Mouse (Mus musculus) right cerebral cortex, postnatal 4 days (tissue): Measurements from ENCODE around the gene Itga4.

Experiments used
- DNase-seq: peaks from one replicate; pipeline ENCODE4 v3.0.0-alpha.2; 2022

The Itga4 gene

GRCm38 (mm10) chr2:79357835-79358234, 102.6 kb downstream of the Itga4 start:
- DNase-seq: no peak

DNA sequence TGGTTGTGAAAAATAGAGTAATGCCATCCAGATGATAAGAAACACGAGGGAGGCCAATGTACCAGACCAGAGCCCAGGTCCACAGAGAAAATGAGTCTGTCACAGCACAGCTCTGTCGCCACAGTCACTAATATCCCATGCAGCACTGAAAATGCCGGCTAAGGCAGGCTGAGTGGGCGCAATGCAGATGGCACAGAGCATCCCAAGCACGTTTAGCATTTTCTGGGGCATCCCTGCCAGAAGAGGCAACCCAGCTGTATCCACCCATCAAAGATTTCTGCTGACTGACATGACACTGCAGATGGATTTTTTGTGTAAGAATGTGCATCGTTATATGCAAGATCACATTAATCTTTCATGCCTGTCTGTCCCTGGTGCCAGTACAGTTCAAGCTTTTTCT, 106.8 kb downstream of the Itga4 start:
- DNase-seq: no peak

GRCm38 (mm10) chr2:79363920-79364319, 108.7 kb downstream of the Itga4 start:
- no peak for DNase-seq

GRCm38 (mm10) chr2:79367451-79368450, 112.5 kb downstream of the Itga4 start:
- no peak for DNase-seq

DNA sequence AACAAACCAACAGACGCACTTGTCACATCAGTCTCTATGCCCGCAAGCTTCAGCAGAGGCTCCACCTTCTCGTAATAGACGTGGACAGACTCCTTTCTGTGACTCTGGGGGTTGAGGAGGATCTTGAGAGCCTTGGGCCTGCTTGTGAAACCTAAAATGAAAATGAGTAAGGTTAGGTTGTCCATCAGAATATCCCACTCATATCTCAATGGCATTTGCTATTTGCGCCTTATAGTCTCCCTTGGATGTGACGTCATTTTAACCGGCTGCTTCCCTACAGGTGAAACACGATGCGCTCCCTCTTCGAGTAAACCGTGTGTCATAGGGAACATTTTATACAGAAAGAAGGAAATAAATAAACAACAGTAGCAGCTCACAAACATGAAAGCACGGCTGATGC, 113.4 kb downstream of the Itga4 start:
- no peak for DNase-seq

DNA sequence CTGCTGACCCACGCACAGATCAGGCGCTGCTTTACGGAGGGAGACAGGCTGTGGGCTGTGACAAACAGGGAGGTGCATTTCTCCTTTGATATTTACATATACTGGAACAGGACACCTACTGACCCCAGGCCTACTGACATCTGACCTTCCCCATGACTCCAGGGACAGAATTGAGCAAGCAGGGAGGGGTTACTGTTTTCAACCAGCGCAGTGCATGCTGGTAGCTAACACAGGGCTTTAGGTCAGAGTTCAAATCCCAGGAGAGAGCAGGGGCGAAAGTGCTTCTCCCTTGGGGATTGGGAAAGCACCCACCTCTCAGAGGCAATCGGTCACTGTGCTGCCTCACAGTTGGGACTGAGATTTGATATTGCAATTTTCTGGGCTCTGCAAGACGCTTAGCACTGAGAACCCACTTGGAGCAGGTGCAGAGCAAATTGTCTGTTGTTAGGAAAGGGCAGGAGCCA, 113.9 kb downstream of the Itga4 start:
- DNase-seq: no peak

DNA sequence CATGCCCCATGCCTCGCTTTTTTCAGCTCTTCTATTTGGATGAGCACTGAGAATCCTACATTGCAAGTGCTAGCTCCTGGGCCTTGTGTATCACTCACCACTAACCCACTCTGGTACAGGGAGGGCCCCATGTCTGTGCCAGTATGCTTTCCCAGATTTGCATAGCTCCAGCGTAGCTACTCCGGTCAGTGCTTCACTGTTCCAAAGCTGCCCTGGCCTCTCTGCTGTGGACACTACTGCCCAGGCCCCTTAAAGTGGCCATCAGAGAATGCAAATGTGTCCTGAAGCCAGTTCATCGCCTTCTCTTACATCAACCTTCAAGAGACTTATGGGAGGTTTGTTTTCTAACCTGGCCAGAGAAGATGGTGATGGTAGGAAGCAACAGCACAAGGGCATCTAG, 114.7 kb downstream of the Itga4 start:
- DNase-seq: no peak

DNA sequence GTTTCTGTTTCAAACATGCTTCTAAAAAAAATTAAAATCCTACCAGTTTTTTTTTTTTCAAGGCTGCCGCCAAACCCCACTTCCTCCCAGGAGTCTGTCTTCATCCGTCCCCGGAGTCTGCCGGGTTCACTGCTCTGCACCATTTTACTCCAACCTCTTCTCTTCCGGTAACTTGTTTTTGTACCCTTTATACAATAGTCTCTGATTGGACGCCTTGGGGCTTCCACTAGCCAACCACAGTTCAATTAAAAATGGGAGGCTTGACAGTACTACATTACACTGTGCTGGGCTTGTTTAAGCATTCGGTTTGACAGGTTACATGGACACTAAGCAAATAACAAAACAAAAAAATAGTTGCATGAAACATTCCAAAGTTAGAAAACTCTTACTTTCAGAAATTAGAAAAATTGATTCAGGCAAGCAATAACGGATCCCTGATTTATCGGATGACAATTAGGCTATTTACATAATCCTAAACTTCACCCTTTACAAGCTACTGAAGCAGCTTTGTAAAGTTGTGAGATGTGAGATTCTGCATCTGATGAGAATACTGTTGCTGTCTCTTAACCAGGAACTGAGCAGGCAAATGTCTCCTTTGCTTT, 115.6 kb downstream of the Itga4 start:
- DNase-seq: no peak

- DNase-seq: no peak
Measured at GRCm38 (mm10) chr2:79371326-79372153, 116.3 kb downstream of the Itga4 start.

DNA sequence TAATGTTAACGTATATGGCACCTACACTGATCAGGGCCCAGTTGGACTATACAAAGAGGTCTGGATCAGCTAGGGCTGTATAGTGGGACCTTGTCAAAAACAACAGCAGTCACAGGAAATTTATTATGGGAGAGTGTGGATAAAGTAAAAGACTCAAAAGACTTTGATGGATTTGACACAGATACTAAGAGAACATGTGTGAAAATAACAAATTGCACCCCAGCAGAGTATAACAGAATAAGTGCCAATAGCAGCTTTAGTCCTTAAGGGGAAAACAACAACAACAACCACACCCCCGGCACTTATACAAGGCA, 116.9 kb downstream of the Itga4 start:
- DNase-seq: no peak

- no peak for DNase-seq
Measured at GRCm38 (mm10) chr2:79372486-79373200, 117.4 kb downstream of the Itga4 start.

DNA sequence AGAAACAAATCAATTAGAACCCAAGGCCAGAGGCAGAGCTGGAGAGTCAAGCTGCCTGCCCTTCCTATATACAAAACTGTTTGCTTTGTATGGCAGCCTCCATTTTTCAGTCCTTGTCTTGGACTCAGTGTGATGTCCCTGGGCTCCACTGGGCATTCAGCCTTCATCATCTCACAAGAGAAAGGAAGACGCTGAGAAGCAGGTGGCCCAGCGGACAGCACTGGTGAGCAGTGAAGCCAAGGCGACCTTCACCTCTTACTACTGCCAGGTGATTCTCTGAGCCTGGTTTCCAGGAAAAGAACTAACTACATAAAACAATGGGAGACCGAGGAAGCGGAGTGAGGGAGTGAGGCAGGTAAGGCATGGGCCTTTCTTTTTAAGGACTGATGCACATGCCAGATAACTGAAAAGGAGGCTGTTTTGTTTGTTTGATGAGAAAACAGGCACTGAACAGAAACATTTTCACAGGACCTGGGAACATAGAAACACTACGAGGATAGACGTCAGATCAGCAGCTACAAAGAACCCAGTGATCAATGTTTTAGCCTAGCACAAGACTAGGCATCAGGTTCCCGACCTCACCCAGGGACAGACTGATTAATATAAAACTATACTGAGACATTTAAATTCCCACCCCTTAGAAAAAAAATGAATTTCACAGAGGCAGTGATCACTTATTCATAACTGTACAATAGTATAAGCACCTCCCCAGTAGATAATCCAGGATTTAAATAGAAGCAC, 123.3 kb downstream of the Itga4 start:
- DNase-seq: no peak

DNA sequence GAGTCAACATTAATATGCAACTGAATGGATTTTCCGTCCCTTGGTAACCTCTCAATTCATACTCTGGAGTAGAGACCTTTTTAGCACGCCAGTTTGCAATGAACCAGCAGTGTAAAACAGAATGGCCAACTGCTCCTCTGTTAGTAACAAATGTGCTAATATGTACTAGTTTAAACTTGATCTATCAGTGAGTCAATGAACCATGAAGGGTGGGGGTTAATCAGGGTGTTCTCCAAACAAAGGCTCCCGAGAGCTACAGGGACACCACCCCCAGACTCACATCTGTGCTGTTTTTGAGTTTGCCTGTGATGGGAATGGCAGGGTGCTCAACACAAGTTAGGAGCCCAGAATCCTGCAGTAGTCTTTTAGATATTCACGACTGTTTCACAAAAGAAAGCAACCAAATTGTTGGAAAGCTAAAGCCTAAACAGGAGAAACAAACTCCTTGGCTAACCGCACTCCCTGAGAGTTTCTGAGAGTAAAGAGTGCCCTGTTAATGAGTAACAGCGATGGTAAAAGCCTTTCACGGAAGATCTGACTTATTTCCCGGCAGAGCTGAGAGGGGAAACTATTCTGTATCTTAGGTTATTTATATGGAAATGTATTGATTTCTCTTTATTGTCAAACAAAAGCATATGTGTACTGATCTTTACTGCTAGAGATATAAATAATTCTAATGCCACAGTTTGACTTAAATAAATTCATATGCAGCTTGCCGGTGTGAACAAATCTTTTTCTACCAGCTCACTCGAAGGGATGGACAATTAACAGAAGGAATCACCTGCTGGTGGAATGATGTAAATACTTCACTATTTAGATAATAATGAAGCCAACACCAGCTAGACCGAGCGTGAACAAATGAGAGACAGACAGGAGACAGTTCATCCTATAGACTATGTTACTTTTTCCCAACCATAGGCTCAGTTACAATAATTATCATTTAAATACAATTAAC, 124.1 kb downstream of the Itga4 start:
- no peak for DNase-seq
